Mouse (Mus musculus): ENCODE results near the gene Ugt1a7c. TPM values are rescaled to one million over a fixed set of nuclear protein-coding genes. Genes with fewer than 3 reads are reported as not detected.

Ugt1a7c gene
- total and polyA plus RNA-seq, 3 experiments, result not detected

DNA sequence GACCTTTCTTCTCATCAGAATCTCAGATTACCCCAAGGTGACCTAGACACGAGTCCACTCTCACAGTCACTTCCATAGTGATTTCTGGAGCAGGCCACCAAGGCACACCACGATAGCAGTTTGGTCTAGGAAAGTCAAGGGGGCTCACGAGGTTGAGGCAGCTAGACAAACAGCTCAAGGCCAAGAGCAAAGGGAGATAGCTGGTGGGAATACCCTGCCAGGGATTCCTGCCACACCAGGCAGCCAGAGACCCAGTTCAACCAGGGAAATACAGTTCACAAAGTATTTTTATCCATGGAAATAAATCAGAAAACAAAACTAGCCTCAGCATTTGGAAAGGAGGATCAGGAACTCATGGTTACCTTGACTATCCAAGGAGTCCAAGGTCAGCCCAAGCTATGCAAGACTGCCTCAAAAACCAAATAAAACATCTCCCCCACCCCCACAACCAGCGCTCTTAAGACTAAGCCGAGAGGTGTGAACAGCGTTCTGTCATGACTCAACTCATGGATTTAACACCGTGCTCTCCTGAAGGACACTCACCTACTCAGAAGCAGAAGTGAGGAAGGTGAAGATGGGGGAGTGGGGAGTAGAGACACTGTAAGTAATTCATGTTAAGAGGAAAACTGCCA lies 169.5 kb downstream of the Ugt1a7c start:
- H3K79me2 ChIP-seq (ENCODE audit: control insufficient read depth, insufficient read depth, low read length, poor library complexity), result no peaks in the 10 kb centered on the region
- no peak overlapping the region for H3K27ac ChIP-seq (ENCODE audit: control insufficient read depth, low read depth, low read length)
- no peak overlapping the region for H3K4me3 ChIP-seq (ENCODE audit: control insufficient read depth in 1 of 2, insufficient read depth in 1 of 2, low read depth in 2 of 2, low read length in 2 of 2)
- H3K9ac ChIP-seq (ENCODE audit: control insufficient read depth, low read depth, low read length, poor library complexity, severe bottlenecking), result no peak overlapping the region
- no peaks in the 10 kb centered on the region for H3K9me3 ChIP-seq (replicated peaks; ENCODE audit: insufficient read depth, low read length)
- no peaks in the 10 kb centered on the region for H3K27me3 ChIP-seq (ENCODE audit: control insufficient read depth in 1 of 2, insufficient read depth in 2 of 2, low read length in 2 of 2)
- DNase-seq (ENCODE audit: low read depth, low spot score), result no peak
- H3K36me3 ChIP-seq (ENCODE audit: control insufficient read depth in 1 of 2, insufficient read depth in 2 of 2, low read length in 2 of 2), result peaks cover 24 to 29% of the 10 kb centered on the region in 2 experiments
- H3K4me1 ChIP-seq (ENCODE audit: control insufficient read depth in 1 of 2, insufficient read depth in 2 of 2, low read length in 2 of 2), result peaks cover 7 to 17% of the 10 kb centered on the region in 2 experiments
- TF ChIP-seq USF2 (IDR thresholded peaks at IDR 0.05; ENCODE audit: borderline replicate concordance in 1 of 2, insufficient read depth in 1 of 2, low read depth in 1 of 2, low read length in 2 of 2), result no peak
- TF ChIP-seq POLR2AphosphoS5 (IDR thresholded peaks at IDR 0.05; ENCODE audit: borderline replicate concordance, low read depth, low read length), result 0 out of 2 replicates have a peak, but pooled peaks have one; percentile 60
- no peak for TF ChIP-seq MAZ (IDR thresholded peaks at IDR 0.05; ENCODE audit: low read depth, low read length)
- no peak for TF ChIP-seq SMC3 (IDR thresholded peaks at IDR 0.05; ENCODE audit: low read depth, low read length)
- no peak for TF ChIP-seq NELFE (IDR thresholded peaks at IDR 0.05; ENCODE audit: low read depth, low read length)
- TF ChIP-seq TBP (IDR thresholded peaks at IDR 0.05; ENCODE audit: low read depth, low read length), result no peak
- TF ChIP-seq E2F4 (IDR thresholded peaks at IDR 0.05; ENCODE audit: borderline replicate concordance, low read depth, low read length), result no peak
- TF ChIP-seq MYB (IDR thresholded peaks at IDR 0.05; ENCODE audit: low read depth, low read length), result no peak
- TF ChIP-seq JUND (IDR thresholded peaks at IDR 0.05; ENCODE audit: low read depth, low read length), result 0 out of 2 replicates have a peak, but pooled peaks have one; percentile 22
- no peak for TF ChIP-seq GABPA (IDR thresholded peaks at IDR 0.05; ENCODE audit: low read depth, low read length)

DNA sequence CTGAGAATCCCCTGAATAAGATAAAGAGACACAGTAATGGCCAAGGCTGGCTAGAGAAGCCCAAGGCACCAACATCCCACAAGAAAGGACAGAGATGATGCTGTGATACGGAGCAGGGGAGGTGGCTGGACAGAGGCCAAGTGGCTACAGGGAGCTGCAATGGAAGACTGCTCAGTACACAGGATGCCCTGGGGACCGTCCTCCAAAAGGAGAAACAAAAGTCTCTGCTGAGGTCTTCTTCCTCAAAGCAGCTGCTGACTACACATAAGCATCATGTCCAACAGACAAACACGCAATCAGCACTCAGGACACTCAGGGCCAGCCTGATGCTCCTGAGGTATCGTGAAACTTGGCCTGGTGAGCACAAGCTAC lies 170.0 kb downstream of the Ugt1a7c start:
- DNase-seq (ENCODE audit: low read depth, low spot score), result no peak
- Histone ChIP-seq H3K4me1 (ENCODE audit: control insufficient read depth in 1 of 2, insufficient read depth in 2 of 2, low read length in 2 of 2) (peaks cover 7 to 17% of the 10 kb centered on the region in 2 experiments), H3K27ac (ENCODE audit: control insufficient read depth, low read depth, low read length) (no peak overlapping the region), H3K9me3 (replicated peaks; ENCODE audit: insufficient read depth, low read length) (no peaks in the 10 kb centered on the region), H3K9ac (ENCODE audit: control insufficient read depth, low read depth, low read length, poor library complexity, severe bottlenecking) (no peak overlapping the region), H3K79me2 (ENCODE audit: control insufficient read depth, insufficient read depth, low read length, poor library complexity) (no peaks in the 10 kb centered on the region), H3K36me3 (ENCODE audit: control insufficient read depth in 1 of 2, insufficient read depth in 2 of 2, low read length in 2 of 2) (peaks cover 24 to 34% of the 10 kb centered on the region in 2 experiments), H3K4me3 (ENCODE audit: control insufficient read depth in 1 of 2, insufficient read depth in 1 of 2, low read depth in 2 of 2, low read length in 2 of 2) (no peak overlapping the region), H3K27me3 (ENCODE audit: control insufficient read depth in 1 of 2, insufficient read depth in 2 of 2, low read length in 2 of 2) (no peaks in the 10 kb centered on the region)
- TF ChIP-seq MEF2A (IDR thresholded peaks at IDR 0.05; ENCODE audit: extremely low read depth, insufficient replicate concordance, low read depth, low read length, poor library complexity, severe bottlenecking), result no peak
- TF ChIP-seq ETS1 (IDR thresholded peaks at IDR 0.05; ENCODE audit: low read depth, low read length), result no peak
- TF ChIP-seq GATA1 (IDR thresholded peaks at IDR 0.05; ENCODE audit: low read depth, low read length), result no peak
- no peak for TF ChIP-seq TCF12 (IDR thresholded peaks at IDR 0.05; ENCODE audit: low read depth, low read length)
- TF ChIP-seq NELFE (IDR thresholded peaks at IDR 0.05; ENCODE audit: low read depth, low read length), result no peak
- TF ChIP-seq USF1 (IDR thresholded peaks at IDR 0.05; ENCODE audit: low read depth, low read length), result no peak
- TF ChIP-seq CHD2 (IDR thresholded peaks at IDR 0.05; ENCODE audit: low read length), result no peak
- TF ChIP-seq ZNF384 (IDR thresholded peaks at IDR 0.05; ENCODE audit: low read depth, low read length), result no peak
- TF ChIP-seq MAZ (IDR thresholded peaks at IDR 0.05; ENCODE audit: low read depth, low read length), result no peak
- no peak for TF ChIP-seq ZC3H11A (IDR thresholded peaks at IDR 0.05; ENCODE audit: low read depth, low read length)
- no peak for TF ChIP-seq POLR2A (IDR thresholded peaks at IDR 0.05; ENCODE audit: control insufficient read depth in 1 of 2, insufficient read depth in 1 of 2, low read depth in 1 of 2, low read length in 2 of 2, poor library complexity in 1 of 2)
